Mouse (Mus musculus): ENCODE measurements at regions not wholly inside any gene's neighbourhood (a gene's known extent, or its start where the extent isn't known, plus 50 kb on each side); places are given as distances from the start of the nearest gene placed in this dataset.

DNA sequence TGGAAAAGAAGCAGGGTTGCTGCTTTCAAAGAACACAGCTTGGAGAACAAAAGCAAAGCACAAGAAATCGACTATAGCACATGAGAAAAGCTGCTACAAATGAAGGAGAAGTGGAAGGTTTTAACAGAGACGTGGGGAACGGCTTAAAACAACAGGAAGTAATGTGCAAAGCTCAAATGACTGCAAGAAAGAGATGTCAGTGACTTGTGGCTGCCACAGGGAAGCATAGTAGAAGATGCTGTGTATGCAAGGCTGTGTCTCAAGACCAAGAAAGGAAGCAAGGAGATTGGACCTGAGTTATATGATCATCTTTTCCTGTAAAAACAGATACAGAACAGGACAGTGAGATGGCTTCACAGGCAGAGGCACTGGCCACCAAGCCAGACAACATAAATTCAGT lies 154.6 kb upstream of the Supt20 start:
- in situ Hi-C loops (cut with MboI; ENCODE audit: low pct_unique_long_range_greater_than_20kb), result loop anchor here (25.0 kb wide), 1 partner anchor 176 kb away; the partner anchor contains the start of gene Postn
- no peaks in the 10 kb centered on the region for H3K27me3 ChIP-seq
- POLR2A ChIA-PET, result no interaction called here
- DNase-seq (ENCODE audit: low read depth, low spot score), result no peak
- no peak for ATAC-seq
- CTCF ChIA-PET, result interaction anchor here (1.1 to 1.5 kb wide), 2 partner anchors 10 to 11 kb away, joined by 3 read pairs; no protein-coding TSS in a partner anchor
- TF ChIP-seq CTCF (IDR thresholded peaks at IDR 0.05), result no peak

DNA sequence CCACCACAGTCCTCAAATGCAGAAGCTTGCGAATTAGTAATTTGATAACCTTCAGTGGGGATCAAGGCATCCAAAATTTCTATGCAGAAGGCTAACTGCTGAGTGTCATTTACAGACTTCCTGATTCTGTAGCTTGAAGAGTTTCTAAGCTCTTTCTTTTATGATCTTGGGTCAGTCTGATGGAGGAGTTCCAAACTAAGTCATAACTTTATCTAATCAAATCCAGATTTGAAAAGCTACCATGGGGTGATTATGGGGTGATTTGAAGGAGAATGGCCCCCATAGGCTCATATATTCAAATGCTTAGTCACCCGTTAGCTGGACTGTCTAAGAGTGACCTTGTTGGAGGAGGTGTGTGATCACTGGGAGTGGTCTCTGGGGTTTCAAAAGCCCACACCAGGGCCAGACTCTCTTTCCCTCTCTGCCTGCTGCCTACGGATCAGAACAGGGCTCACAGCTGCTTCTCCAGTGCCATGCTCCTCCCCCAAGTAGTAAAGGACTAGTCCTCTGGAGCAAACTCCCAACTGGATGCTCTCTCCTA lies 152.0 kb upstream of the Supt20 start:
- no peaks in the 10 kb centered on the region for H3K27me3 ChIP-seq
- ChIA-PET POLR2A (no interaction called here), CTCF (interaction anchor here (0.9 to 7.8 kb wide), 8 partner anchors 11 to 183 kb away, joined by 3 to 44 read pairs (median 3); partner anchors contain the start of gene Postn)
- DNase-seq (ENCODE audit: low read depth, low spot score) (no peak), ATAC-seq (no peak)
- in situ Hi-C loops (cut with MboI; ENCODE audit: low pct_unique_long_range_greater_than_20kb), result loop anchor here (25.0 kb wide), 1 partner anchor 178 kb away; the partner anchor contains the start of gene Postn
- TF ChIP-seq CTCF (IDR thresholded peaks at IDR 0.05), result no peak

DNA sequence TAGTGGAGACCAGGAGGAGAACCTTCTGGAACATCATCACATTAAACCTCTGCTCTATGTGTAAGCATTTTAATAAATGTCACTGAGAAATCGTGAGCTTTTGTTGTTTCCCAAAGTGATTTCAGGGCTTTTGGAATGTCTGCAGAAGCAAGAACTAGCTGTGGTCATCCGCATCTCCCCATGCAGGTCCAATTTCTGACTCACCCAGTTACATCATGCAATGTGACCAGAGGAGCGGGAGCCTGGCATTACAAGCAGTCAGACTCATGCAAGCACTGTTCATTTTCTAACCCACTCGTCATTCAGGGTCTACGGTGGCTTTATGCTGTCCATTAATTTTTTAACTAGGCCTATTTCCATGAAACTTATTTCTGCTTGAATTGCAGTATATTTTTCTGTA lies 151.2 kb upstream of the Supt20 start:
- peak; percentile 95 for DNase-seq (ENCODE audit: low read depth, low spot score)
- no peak for TF ChIP-seq CTCF (IDR thresholded peaks at IDR 0.05)
- CTCF ChIA-PET, result interaction anchor here (0.9 to 7.8 kb wide), 7 partner anchors 9 to 183 kb away, joined by 3 to 44 read pairs (median 4); no protein-coding TSS in a partner anchor
- POLR2A ChIA-PET, result no interaction called here
- no peaks in the 10 kb centered on the region for H3K27me3 ChIP-seq
- ATAC-seq, result peak; percentile 98
- in situ Hi-C loops (cut with MboI; ENCODE audit: low pct_unique_long_range_greater_than_20kb), result loop anchor here (25.0 kb wide), 1 partner anchor 179 kb away; the partner anchor contains the start of gene Postn

DNA sequence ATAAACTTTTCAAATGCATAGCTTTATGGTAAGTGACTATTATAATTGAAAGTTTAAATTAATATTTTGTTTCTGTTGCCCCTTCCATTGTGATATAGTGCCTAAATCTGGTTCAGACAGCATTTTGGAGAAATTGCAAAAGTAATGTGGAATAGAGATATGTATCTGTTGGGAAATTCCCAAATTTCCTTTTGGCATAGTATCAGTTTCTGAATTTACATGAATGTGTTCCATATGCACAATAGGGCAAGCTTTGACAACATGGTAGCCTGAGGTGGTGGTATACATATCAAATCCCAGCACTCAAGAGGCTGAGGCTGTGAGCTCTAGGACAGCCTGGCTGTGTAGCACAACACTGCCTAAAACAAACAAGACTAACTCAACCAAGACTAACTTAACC lies 147.2 kb upstream of the Supt20 start:
- in situ Hi-C loops (cut with MboI; ENCODE audit: low pct_unique_long_range_greater_than_20kb), result loop anchor here (25.0 kb wide), 1 partner anchor 183 kb away; the partner anchor contains the start of gene Postn
- CTCF ChIA-PET, result interaction anchor here (0.7 to 7.8 kb wide), 4 partner anchors 11 to 34 kb away, joined by 3 to 44 read pairs (median 4); no protein-coding TSS in a partner anchor
- POLR2A ChIA-PET, result no interaction called here

DNA sequence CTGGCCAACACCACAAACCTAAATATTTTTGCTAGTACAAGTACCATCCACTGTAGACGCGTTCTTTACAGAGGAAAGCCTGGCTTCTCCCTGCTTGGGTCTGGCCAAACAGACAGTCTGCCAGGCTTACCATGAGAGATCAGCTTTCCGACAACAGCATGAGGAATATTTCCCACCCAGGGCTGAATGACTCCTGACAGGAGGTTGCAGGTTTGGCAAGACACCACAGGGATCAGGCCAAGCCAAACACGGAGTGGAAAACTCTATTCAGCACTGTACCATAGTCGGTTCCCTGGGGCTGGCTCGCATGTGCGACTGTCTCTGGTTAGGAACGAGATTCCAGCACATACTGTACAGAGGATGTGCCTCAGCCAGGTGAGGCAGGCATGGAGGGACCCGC lies 140.7 kb upstream of the Supt20 start:
- no peak for DNase-seq (ENCODE audit: low read depth, low spot score)
- in situ Hi-C loops (cut with MboI; ENCODE audit: low pct_unique_long_range_greater_than_20kb), result no loop called here
- H3K27me3 ChIP-seq, result no peaks in the 10 kb centered on the region
- no peak for ATAC-seq
- CTCF ChIA-PET, result interaction anchor here (1.1 to 1.6 kb wide), 2 partner anchors 12 to 194 kb away, joined by 3 read pairs; no protein-coding TSS in a partner anchor
- TF ChIP-seq CTCF (IDR thresholded peaks at IDR 0.05), result no peak
- POLR2A ChIA-PET, result no interaction called here

More for the DNA sequence above, 147.2 kb upstream of the Supt20 start:
- no peak for TF ChIP-seq CTCF (IDR thresholded peaks at IDR 0.05)
- no peaks in the 10 kb centered on the region for H3K27me3 ChIP-seq
- DNase-seq (ENCODE audit: low read depth, low spot score) (no peak), ATAC-seq (no peak)

DNA sequence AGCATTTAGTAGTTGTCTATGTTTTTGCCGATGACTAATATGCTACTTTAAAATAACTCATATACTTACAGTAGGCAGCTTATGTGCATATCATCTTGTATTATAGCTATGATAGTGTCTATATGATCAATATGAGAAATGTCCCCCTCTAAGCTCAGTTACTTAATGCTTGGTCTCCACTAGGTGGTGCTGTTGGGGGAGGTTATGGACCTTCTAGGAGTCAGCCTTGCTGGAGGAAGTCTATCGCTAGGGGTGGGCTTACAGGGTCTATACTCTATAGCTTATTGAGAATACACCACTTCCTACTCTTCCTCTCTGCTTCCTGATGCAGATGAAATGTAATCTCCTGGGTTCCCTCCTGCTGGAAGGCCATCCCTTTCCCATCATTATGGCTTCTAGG lies 136.7 kb upstream of the Supt20 start:
- in situ Hi-C loops (cut with MboI; ENCODE audit: low pct_unique_long_range_greater_than_20kb), result no loop called here
- ChIA-PET POLR2A (no interaction called here), CTCF (interaction anchor here (0.9 to 6.3 kb wide), 6 partner anchors 12 to 198 kb away, joined by 3 to 44 read pairs (median 4); no protein-coding TSS in a partner anchor)
- TF ChIP-seq CTCF (IDR thresholded peaks at IDR 0.05), result peak; percentile 54
- no peaks in the 10 kb centered on the region for H3K27me3 ChIP-seq
- DNase-seq (ENCODE audit: low read depth, low spot score) (no peak), ATAC-seq (no peak)

DNA sequence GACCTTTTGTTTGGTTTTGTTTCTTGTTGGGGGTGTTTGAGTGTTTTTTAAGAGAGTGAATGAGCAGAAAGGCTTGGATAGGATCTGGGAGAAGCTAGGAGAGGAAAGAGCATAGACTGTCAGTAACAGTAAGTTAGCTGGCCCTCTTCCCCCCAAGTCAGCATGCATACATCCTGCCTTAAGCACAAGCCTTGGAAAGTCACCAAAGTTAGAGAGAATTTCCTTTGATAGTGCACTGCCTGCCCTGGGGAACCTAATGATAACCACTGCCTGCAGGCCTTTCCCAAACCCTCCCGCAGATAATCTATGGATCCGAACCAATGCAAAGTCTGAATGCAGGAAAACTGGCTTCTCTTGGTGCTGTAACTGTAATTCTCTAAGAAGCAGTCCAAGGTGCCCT lies 133.6 kb upstream of the Supt20 start:
- in situ Hi-C loops (cut with MboI; ENCODE audit: low pct_unique_long_range_greater_than_20kb), result no loop called here
- POLR2A ChIA-PET, result no interaction called here
- H3K27me3 ChIP-seq, result no peaks in the 10 kb centered on the region
- TF ChIP-seq CTCF (IDR thresholded peaks at IDR 0.05), result no peak
- CTCF ChIA-PET, result interaction anchor here (0.6 to 6.3 kb wide), 2 partner anchors 15 to 193 kb away, joined by 3 to 44 read pairs; no protein-coding TSS in a partner anchor
- DNase-seq (ENCODE audit: low read depth, low spot score) (no peak), ATAC-seq (no peak)

DNA sequence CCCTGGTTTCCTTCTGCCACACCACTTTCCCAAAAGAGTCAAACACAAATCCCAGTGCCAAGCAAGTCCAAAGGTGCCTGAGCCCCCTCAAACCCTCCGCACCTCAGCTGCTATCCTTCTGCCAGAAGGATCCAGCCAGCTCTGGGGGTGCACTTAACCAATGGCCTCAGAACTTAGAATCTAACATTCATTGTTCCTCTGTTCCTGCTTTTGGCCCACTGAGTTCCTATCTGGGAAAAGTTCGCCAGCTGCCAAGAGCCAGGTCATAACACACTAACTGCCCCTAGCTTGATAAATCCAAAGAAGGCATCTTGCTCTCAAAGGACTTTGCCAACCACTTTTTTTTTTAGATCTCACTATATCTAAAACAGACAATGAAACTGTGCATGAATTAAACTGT lies 133.1 kb upstream of the Supt20 start:
- in situ Hi-C loops (cut with MboI; ENCODE audit: low pct_unique_long_range_greater_than_20kb), result no loop called here

DNA sequence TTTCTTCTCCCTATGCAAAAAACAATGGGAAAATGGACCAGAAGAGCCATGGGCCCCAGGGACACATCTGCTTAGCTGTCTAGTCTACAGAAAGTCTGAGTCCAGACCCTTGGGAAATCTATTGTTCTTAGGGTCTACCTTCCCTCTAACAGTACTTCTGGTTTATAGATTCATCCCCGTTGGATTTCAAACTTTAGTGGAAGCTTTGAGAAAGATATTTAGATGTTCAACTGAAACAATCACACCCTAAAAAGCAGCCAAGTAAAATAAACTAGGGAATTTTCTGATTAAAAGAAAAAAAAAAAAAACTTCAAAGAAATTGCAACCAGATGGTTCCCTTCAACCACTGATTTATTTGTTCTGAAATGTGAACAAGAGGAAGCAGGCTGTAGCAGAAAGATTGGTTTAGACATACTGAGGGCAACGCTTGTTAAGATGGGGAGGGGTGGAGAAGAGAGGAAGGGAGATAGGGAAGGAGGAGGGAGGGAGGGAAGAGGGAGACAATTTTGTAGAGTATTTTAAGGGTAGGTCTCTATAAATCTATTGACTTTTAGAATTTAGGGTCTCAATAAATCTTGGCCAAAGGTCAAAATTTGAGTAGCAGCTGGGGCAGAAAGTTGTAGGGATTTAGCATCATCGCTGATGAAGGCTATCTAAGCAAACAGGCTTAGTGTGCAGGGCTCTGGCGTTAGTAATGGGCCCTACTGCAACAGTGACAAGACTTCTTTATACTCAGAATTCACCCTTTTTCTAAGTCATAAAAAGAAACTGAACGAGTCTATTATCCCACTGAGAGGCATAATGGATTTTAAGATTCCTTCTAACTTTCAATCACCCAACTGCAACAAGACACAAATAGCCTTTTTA lies 132.3 kb upstream of the Supt20 start:
- H3K27me3 ChIP-seq, result no peaks in the 10 kb centered on the region
- CTCF ChIA-PET, result interaction anchor here (1.2 kb wide), 1 partner anchor 15 kb away, joined by 4 read pairs; no protein-coding TSS in a partner anchor
- in situ Hi-C loops (cut with MboI; ENCODE audit: low pct_unique_long_range_greater_than_20kb), result no loop called here
- POLR2A ChIA-PET, result no interaction called here
- TF ChIP-seq CTCF (IDR thresholded peaks at IDR 0.05), result no peak
- no peak for DNase-seq (ENCODE audit: low read depth, low spot score)
- no peak for ATAC-seq

More for the DNA sequence above, 133.1 kb upstream of the Supt20 start:
- CTCF ChIA-PET, result interaction anchor here (0.6 to 6.3 kb wide), 2 partner anchors 16 to 193 kb away, joined by 3 to 44 read pairs; no protein-coding TSS in a partner anchor
- TF ChIP-seq CTCF (IDR thresholded peaks at IDR 0.05), result no peak
- no peak for ATAC-seq
- H3K27me3 ChIP-seq, result no peaks in the 10 kb centered on the region
- POLR2A ChIA-PET, result no interaction called here
- no peak for DNase-seq (ENCODE audit: low read depth, low spot score)

DNA sequence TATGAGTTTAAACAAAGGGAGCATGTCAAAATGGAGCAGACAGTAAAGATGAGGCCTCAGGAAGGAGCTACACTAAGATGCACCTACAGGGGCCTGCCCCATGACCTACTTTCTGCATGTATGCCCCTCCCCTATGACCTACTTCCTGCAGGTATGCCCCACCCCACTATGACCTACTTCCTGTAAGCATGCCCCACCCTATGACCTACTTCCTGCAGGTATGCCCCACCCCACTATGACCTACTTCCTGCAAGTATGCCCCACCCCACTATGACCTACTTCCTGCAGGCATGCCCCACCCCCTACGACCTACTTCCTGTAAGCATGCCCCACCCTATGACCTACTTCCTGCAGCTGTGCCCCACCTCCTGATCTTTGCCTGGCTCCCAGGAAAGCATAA lies 125.3 kb upstream of the Supt20 start:
- no peak for TF ChIP-seq CTCF (IDR thresholded peaks at IDR 0.05)
- POLR2A ChIA-PET, result no interaction called here
- ATAC-seq, result no peak
- CTCF ChIA-PET, result interaction anchor here (0.6 to 1.2 kb wide), 3 partner anchors 9 to 68 kb away, joined by 3 read pairs; no protein-coding TSS in a partner anchor
- DNase-seq (ENCODE audit: low read depth, low spot score), result no peak
- no peaks in the 10 kb centered on the region for H3K27me3 ChIP-seq
- in situ Hi-C loops (cut with MboI; ENCODE audit: low pct_unique_long_range_greater_than_20kb), result no loop called here
